Mouse (Mus musculus) testis, postnatal 10 days (tissue): ENCODE results near the gene Defb10.
"Not testable (repeated sequence)": the region's sequence is repeated elsewhere in the genome, so short reads cannot be mapped to it uniquely, and the experiment has no call there.

Experiments
- DNase-seq: peaks from one replicate; pipeline ENCODE4 v3.0.0; 2021; ENCODE audit warnings: low spot score

Gene Defb10

GRCm38 (mm10) chr8:21858586-21858985 is at the start of gene Defb10:
TSS of gene Defb10 (plus strand) at chr8:21858901.
- DNase-seq, result not testable (repeated sequence)

- DNase-seq, result not testable (repeated sequence)
These were observed 26.6 kb downstream of the Defb10 start, which contains the start of gene Defb9 for GRCm38 (mm10) chr8:21885321-21885720. TSS of gene Defb9 (minus strand) at chr8:21885421.

DNA sequence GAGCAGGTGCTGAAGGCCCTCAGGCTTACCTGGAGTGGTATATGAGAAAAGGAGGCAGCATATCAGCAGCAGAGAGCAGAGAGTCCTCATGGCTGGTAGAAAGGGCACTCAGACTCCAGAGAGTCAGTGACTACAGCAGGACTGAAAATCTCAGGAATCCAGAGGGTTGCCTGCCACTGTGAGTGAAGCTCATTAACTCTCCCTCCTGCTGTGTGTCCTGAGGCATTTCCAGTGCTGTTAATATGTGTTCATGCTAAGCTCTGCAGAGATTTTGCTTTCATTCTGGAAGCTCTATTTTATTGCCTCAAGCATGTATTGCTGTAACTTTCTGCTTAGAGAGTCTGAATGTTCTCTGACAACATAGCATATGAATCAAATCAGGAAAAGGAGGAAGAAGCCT is 47.6 kb downstream of the Defb10 start, which contains the start of gene Defb11:
Gene Defb11, minus strand, starts transcription at position 123 of the 400 bp plus-strand sequence.
- DNase-seq, result not testable (repeated sequence)
